8 mouse cellular contexts compared by ENCODE assay signal in genomic region chr7:31176886-31177763, GRCm38 (mm10). TPM values are rescaled to one million over a fixed set of nuclear protein-coding genes. Genes with fewer than 3 reads are reported as not detected.
DNase-seq lines count a peak whose midpoint lies in the region; ATAC-seq lines count a peak whose summit lies in the region.

No protein-coding gene starts in this region.

- peak; percentile 86 for ATAC-seq in hindbrain, embryonic 15.5 days (ENCODE audit: low FRiP score, low read depth)

- H3K9ac ChIP-seq in hindbrain, embryonic 15.5 days, result 0 out of 2 replicates have a peak overlapping the region, but pooled peaks have one; percentile 13

- H3K4me1 ChIP-seq in hindbrain, embryonic 15.5 days (replicated peaks), result peaks cover 5% of the 10 kb centered on the region; the same call in 1 of the 2 replicates

- H3K27ac ChIP-seq in hindbrain, embryonic 15.5 days (replicated peaks), result peak overlapping the region; percentile 63

- H3K4me2 ChIP-seq in hindbrain, embryonic 15.5 days, result peak overlapping the region; percentile 50

- peak overlapping the region; percentile 29 for H3K4me3 ChIP-seq in hindbrain, embryonic 15.5 days

- H3K9me3 ChIP-seq in hindbrain, embryonic 15.5 days, result no peaks in the 10 kb centered on the region

- H3K36me3 ChIP-seq in hindbrain, embryonic 15.5 days, result no peaks in the 10 kb centered on the region

- no peaks in the 10 kb centered on the region; the same call in 1 of the 2 replicates for H3K27me3 ChIP-seq in hindbrain, embryonic 15.5 days

- peak; percentile 64 to 91 for DNase-seq in adrenal gland, adult (ENCODE audit: inconsistent age in 2 of 2, low spot score in 1 of 2)
- peak; percentile 71 to 78 for DNase-seq in cerebellum, postnatal 36 days
- peak; percentile 78 for DNase-seq in gastrocnemius, adult 18-20 months (ENCODE audit: low spot score)
- DNase-seq in layer of hippocampus, postnatal 36 days, result peak; percentile 40 to 66
- DNase-seq in lung, postnatal 36 days, result peak; percentile 85
- DNase-seq in retina, postnatal 7 days (ENCODE audit: low read depth, low spot score), result peak; percentile 47
- DNase-seq in urinary bladder, postnatal 36 days (ENCODE audit: low spot score in 2 of 2), result peak; percentile 62 to 63

- 27% methylated on average over 22 of the region's 22 CpGs for WGBS in hindbrain, embryonic 15.5 days

RNA-seq across cellular contexts. Expression of gene Gramd1a, which starts 21.4 kb away (rescaled TPM):
- 10 to 100 TPM; 35.7 to 37.1 TPM for total RNA-seq in gastrocnemius, adult 18-20 months (2021)
- 212 and 233 TPM in 2 replicates for polyA plus RNA-seq in hindbrain, embryonic 15.5 days (2015; fragmentation: Nextera tagmentation; extraction: Ambion mirVana)
- total RNA-seq in layer of hippocampus, postnatal 36 days (2021), result 100 to 1,000 TPM; 111 to 118 TPM

RNA-seq across cellular contexts. Expression of gene Scn1b, which starts 50.3 kb away (rescaled TPM):
- total RNA-seq in gastrocnemius, adult 18-20 months (2021), result 100 to 1,000 TPM; 924 to 953 TPM
- 16.5 and 18.7 TPM in 2 replicates for polyA plus RNA-seq in hindbrain, embryonic 15.5 days (2015; fragmentation: Nextera tagmentation; extraction: Ambion mirVana)
- 100 to 1,000 TPM; 548 to 620 TPM for total RNA-seq in layer of hippocampus, postnatal 36 days (2021)

Comparison
In these comparisons a context has a peak if more than half of its experiments do, and no peak if none do; other contexts are left out.
1. Peak in every context shown above with its lines: DNase-seq, ATAC-seq, H3K4me3 ChIP-seq and H3K27ac ChIP-seq.